Mouse (Mus musculus): ENCODE data around the gene Nup210l.

DNA sequence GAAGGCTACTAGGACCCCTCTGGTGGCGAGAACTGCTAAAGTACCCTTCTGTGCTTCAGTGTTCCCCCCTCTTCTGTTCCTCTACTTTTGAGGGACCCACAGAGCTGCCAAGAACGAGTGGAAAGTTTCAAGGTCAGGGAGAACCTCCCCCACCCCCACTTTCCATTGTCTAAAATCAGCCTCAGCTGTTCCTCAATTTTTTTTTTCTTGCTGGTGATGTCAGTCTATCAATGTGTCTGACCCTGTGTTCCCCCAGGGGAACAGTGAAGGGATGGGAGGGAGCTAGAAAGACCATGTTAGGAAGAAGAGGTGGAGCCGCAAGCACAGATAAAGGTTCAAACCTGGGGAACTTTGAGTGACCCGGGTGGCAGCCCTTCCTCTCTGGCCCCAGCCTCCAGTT is 31.6 kb upstream of the Nup210l start, which contains the start of gene Tpm3:
- TF ChIP-seq CTCF (IDR thresholded peaks at IDR 0.05; ENCODE audit: control insufficient read depth, insufficient read depth, insufficient replicate concordance, low read depth, low read length): no peak
- no peak for TF ChIP-seq POLR2A (IDR thresholded peaks at IDR 0.05; ENCODE audit: control insufficient read depth, low read depth, low read length)

Measured in testis, adult 2 months (tissue).